Mouse (Mus musculus): ENCODE data around the gene Edem3. TPM values are rescaled to one million over a fixed set of nuclear protein-coding genes. Genes with fewer than 3 reads are reported as not detected.

Edem3 gene
- polyA plus RNA-seq, 1 experiment from 2014 or later, result 15.9 TPM

GRCm38 (mm10) chr1:151851976-151852375 is 96.8 kb downstream of the Edem3 start:
- no peak overlapping the region for H3K27ac ChIP-seq
- H3K27me3 ChIP-seq, result no peaks in the 10 kb centered on the region
- no peak overlapping the region for H3K4me2 ChIP-seq
- no peaks in the 10 kb centered on the region for H3K36me3 ChIP-seq
- no peak overlapping the region for H3K4me3 ChIP-seq
- no peak for ATAC-seq (ENCODE audit: borderline replicate concordance, extremely low read depth, low FRiP score, low TSS enrichment)
- 70% methylated on average over 3 of the region's 3 CpGs for WGBS
- no peak overlapping the region for H3K9ac ChIP-seq
- no peaks in the 10 kb centered on the region for H3K4me1 ChIP-seq
- H3K9me3 ChIP-seq, result no peaks in the 10 kb centered on the region

GRCm38 (mm10) chr1:151855561-151855960 is 100.4 kb downstream of the Edem3 start:
- 50% methylated on average over 1 of the region's 1 CpGs for WGBS
- Histone ChIP-seq H3K9ac (no peak overlapping the region), H3K4me2 (no peak overlapping the region), H3K4me1 (no peaks in the 10 kb centered on the region), H3K9me3 (no peaks in the 10 kb centered on the region), H3K27ac (no peak overlapping the region), H3K36me3 (no peaks in the 10 kb centered on the region), H3K4me3 (no peak overlapping the region), H3K27me3 (no peaks in the 10 kb centered on the region)
- ATAC-seq (ENCODE audit: borderline replicate concordance, extremely low read depth, low FRiP score, low TSS enrichment), result no peak

GRCm38 (mm10) chr1:151858474-151858873 is 103.3 kb downstream of the Edem3 start:
- 89% methylated on average over 1 of the region's 1 CpGs for WGBS
- H3K4me2 ChIP-seq, result no peak overlapping the region
- no peak overlapping the region for H3K4me3 ChIP-seq
- H3K27ac ChIP-seq, result no peak overlapping the region
- no peaks in the 10 kb centered on the region for H3K27me3 ChIP-seq
- peaks cover 13% of the 10 kb centered on the region for H3K4me1 ChIP-seq
- no peaks in the 10 kb centered on the region for H3K9me3 ChIP-seq
- H3K9ac ChIP-seq, result no peak overlapping the region
- no peak for ATAC-seq (ENCODE audit: borderline replicate concordance, extremely low read depth, low FRiP score, low TSS enrichment)
- no peaks in the 10 kb centered on the region for H3K36me3 ChIP-seq

- no peak overlapping the region for H3K9ac ChIP-seq
- ATAC-seq (ENCODE audit: borderline replicate concordance, extremely low read depth, low FRiP score, low TSS enrichment), result no peak
These were observed 106.3 kb downstream of the Edem3 start for GRCm38 (mm10) chr1:151861334-151861995.

GRCm38 (mm10) chr1:151862109-151862508 is 106.9 kb downstream of the Edem3 start:
- 88% methylated on average over 8 of the region's 8 CpGs for whole genome bisulfite sequencing

More at GRCm38 (mm10) chr1:151861334-151861995, 106.3 kb downstream of the Edem3 start:
- no peaks in the 10 kb centered on the region for H3K27me3 ChIP-seq
- no peak overlapping the region for H3K27ac ChIP-seq
- peak overlapping the region; percentile 9; the same call in 1 of the 2 replicates for H3K4me2 ChIP-seq
- H3K4me1 ChIP-seq, result peaks cover 33% of the 10 kb centered on the region
- no peak overlapping the region for H3K4me3 ChIP-seq
- 54% methylated on average over 20 of the region's 20 CpGs for WGBS
- H3K36me3 ChIP-seq, result no peaks in the 10 kb centered on the region
- H3K9me3 ChIP-seq, result no peaks in the 10 kb centered on the region

GRCm38 (mm10) chr1:151863135-151863796 is 108.1 kb downstream of the Edem3 start:
- Histone ChIP-seq H3K9me3 (no peaks in the 10 kb centered on the region), H3K4me3 (no peak overlapping the region), H3K9ac (no peak overlapping the region), H3K27ac (peak overlapping the region; percentile 90), H3K27me3 (no peaks in the 10 kb centered on the region), H3K4me2 (peak overlapping the region; percentile 28; the same call in 1 of the 2 replicates), H3K36me3 (no peaks in the 10 kb centered on the region), H3K4me1 (peaks cover 33% of the 10 kb centered on the region)
- ATAC-seq (ENCODE audit: borderline replicate concordance, extremely low read depth, low FRiP score, low TSS enrichment), result peak; percentile 82
- WGBS, result 43% methylated on average over 17 of the region's 17 CpGs

More at GRCm38 (mm10) chr1:151862109-151862508, 106.9 kb downstream of the Edem3 start:
- 0 out of 2 replicates have a peak overlapping the region, but pooled peaks have one; percentile 9 for H3K4me2 ChIP-seq
- H3K9me3 ChIP-seq, result no peaks in the 10 kb centered on the region
- H3K27me3 ChIP-seq, result no peaks in the 10 kb centered on the region
- no peak overlapping the region for H3K27ac ChIP-seq
- H3K9ac ChIP-seq, result no peak overlapping the region
- no peak for ATAC-seq (ENCODE audit: borderline replicate concordance, extremely low read depth, low FRiP score, low TSS enrichment)
- no peak overlapping the region for H3K4me3 ChIP-seq
- H3K36me3 ChIP-seq, result no peaks in the 10 kb centered on the region
- peaks cover 33% of the 10 kb centered on the region for H3K4me1 ChIP-seq

GRCm38 (mm10) chr1:151863797-151864147 is 108.6 kb downstream of the Edem3 start:
- WGBS, result 40% methylated on average over 12 of the region's 12 CpGs
- peak overlapping the region; percentile 90 for H3K27ac ChIP-seq
- no peak overlapping the region for H3K4me3 ChIP-seq
- no peaks in the 10 kb centered on the region for H3K9me3 ChIP-seq
- peaks cover 33% of the 10 kb centered on the region for H3K4me1 ChIP-seq
- H3K36me3 ChIP-seq, result no peaks in the 10 kb centered on the region
- no peak overlapping the region for H3K9ac ChIP-seq
- H3K27me3 ChIP-seq, result no peaks in the 10 kb centered on the region
- H3K4me2 ChIP-seq, result peak overlapping the region; percentile 28
- ATAC-seq (ENCODE audit: borderline replicate concordance, extremely low read depth, low FRiP score, low TSS enrichment), result peak; percentile 91

- H3K4me1 ChIP-seq, result peaks cover 33% of the 10 kb centered on the region
- 0 out of 2 replicates have a peak, but pooled peaks have one; percentile 6 for ATAC-seq (ENCODE audit: borderline replicate concordance, extremely low read depth, low FRiP score, low TSS enrichment)
- H3K27ac ChIP-seq, result peak overlapping the region; percentile 90
- no peaks in the 10 kb centered on the region for H3K36me3 ChIP-seq
- H3K9ac ChIP-seq, result no peak overlapping the region
- WGBS, result 58% methylated on average over 6 of the region's 6 CpGs
- no peaks in the 10 kb centered on the region for H3K27me3 ChIP-seq
- H3K4me3 ChIP-seq, result no peak overlapping the region
- no peaks in the 10 kb centered on the region for H3K9me3 ChIP-seq
- H3K4me2 ChIP-seq, result peak overlapping the region; percentile 28
These were observed 109.2 kb downstream of the Edem3 start for GRCm38 (mm10) chr1:151864326-151864725.

Other genes with a start within 250 kb of the Edem3 start
- gene Fam129a, start 184.2 kb upstream of the Edem3 start, polyA plus RNA-seq (2015; fragmentation: Nextera tagmentation; extraction: Ambion mirVana), result 10.4 and 11.4 TPM in 2 replicates

Measured in lung, embryonic 15.5 days (tissue).